Mouse (Mus musculus) embryonic fibroblast, embryonic 13.5 days (primary cell): Measurements from ENCODE around the gene Psmd12.
"Not testable (repeated sequence)": the region's sequence is repeated elsewhere in the genome, so short reads cannot be mapped to it uniquely, and the experiment has no call there.

Source experiments
- CTCF ChIP-seq: IDR thresholded peaks from 2 replicates; pipeline ENCODE4 v1.5.1; 2011; ENCODE audit warnings: mild to moderate bottlenecking, control low read depth, low read length, moderate library complexity, borderline replicate concordance; ENCODE audit not compliant: insufficient read depth
- POLR2A ChIP-seq: IDR thresholded peaks from 2 replicates; pipeline ENCODE4 v1.6.1; 2011; ENCODE audit warnings: low read depth, mild to moderate bottlenecking, control low read depth, low read length, moderate library complexity

DNA sequence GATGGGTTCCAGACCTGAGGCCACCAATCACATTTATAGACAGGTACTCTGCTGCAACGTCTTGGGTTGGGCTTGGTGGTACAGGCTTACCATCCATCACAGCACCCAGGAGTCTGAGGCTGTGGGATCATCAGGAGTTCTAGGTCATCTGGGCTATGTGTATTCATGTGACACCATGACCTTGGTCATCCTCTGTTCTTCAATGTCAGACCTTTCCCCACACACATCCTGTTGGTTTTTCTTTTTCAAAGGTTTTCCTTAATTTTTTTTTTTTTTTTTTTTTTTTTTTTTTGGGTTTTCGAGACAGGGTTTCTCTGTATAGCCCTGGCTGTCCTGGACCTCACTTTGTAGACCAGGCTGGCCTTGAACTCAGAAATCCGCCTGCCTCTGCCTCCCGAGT, 25.1 kb downstream of the Psmd12 start:
- not testable (repeated sequence) for TF ChIP-seq CTCF, POLR2A
